Mouse (Mus musculus) monocyte, adult 2 months (primary cell): ENCODE data around the gene Slc12a9.
A peak's percentile ranks its signal among the peaks of the same experiment; 100 is the strongest.

Experiments used
- DNase-seq, 2 experiments: peaks; one replicate each; pipeline ENCODE4 v3.0.0; 2022; ENCODE audit warnings: low spot score in 2 of 2, low read depth in 1 of 2

Slc12a9 gene

DNA sequence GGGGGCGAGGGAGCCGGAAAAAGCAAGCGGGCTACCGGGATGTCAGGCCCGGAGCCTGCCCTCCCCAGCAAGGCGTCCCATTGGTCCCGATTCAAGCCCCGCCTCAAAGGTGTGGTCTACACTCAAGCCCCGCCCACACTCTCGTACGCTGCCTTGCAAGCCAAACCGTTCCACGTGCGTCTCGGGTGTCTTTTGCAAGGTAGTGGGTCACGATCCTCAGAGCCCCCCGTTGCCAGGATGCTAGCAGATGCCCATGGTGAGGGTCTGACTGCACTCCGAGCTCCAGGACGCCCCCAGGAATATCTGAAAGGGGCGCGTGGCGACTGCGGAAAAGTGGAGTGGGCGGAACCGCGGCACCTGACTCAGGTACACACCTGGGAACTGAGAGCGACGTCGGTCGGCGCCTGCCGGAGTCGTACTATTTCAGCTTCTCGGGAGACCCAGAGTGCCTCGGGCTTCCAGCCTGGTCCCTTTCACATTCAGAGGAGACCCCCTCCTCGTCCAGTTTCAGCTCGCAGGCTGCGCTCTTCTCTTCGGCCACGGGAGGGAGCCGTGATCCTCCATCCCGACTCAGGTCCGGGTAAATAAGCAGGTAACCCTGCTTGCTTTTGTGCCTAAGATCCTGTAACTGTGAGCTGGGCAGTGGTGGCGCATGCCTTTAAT lies at the start of gene Slc12a9:
Gene Slc12a9, minus strand, starts transcription at position 86 of the 663 bp plus-strand sequence.
- peak; percentile 84 to 91 for DNase-seq

- DNase-seq, result no peak
Observed at GRCm38 (mm10) chr5:137381152-137381551, 47.8 kb upstream of the Slc12a9 start.

DNA sequence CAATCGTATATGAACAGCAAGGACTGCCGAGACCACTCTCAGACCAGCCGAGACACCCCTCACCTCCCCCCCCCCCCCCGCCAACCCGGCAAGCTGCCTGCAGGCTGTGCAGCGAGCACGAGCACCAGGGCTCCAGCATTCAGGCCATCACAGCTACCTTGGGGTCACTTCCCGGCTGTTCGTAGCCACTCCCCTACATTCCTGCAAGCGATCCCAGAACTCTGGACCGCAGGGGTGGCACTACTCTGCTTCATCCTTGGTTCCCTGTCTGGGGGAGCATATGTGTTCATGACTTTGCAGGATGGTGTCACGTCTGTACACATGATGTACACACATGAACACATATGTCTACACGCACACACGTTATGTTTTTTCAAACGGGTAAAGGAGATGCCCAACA lies 44.2 kb upstream of the Slc12a9 start:
- no peak for DNase-seq

DNA sequence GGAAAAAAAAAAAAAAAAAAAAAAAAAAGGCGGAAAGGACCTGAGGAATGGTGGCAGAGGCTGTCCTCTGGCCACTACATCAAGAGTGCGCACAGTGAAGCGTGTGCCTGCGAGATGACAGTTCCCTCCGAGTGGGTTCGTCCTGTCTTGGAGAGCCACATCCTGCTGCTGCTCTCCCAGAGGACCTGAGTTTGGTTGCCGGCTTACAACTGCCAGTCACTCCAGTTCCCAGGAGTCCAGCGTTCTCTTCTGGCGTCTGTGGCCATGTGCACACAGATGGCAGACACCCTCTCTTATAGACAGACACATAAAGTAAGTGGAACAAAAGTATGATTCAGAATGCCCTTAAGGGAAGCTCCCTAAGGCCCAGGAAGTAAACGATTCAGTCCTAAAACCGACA lies 43.8 kb upstream of the Slc12a9 start:
- DNase-seq, result no peak

GRCm38 (mm10) chr5:137376722-137377121 lies 43.3 kb upstream of the Slc12a9 start:
- DNase-seq, result no peak

- DNase-seq, result no peak
Observed at GRCm38 (mm10) chr5:137376198-137376597, 42.8 kb upstream of the Slc12a9 start.

GRCm38 (mm10) chr5:137375627-137376026 lies 42.2 kb upstream of the Slc12a9 start:
- no peak for DNase-seq

- no peak for DNase-seq
Observed at GRCm38 (mm10) chr5:137374521-137375080, 41.2 kb upstream of the Slc12a9 start.

- no peak for DNase-seq
Observed at GRCm38 (mm10) chr5:137373371-137373950, 40.1 kb upstream of the Slc12a9 start.

- DNase-seq, result no peak
Observed at GRCm38 (mm10) chr5:137369665-137370064, 36.3 kb upstream of the Slc12a9 start.

- no peak for DNase-seq
Observed at GRCm38 (mm10) chr5:137358382-137358781, 25.0 kb upstream of the Slc12a9 start.

- DNase-seq, result no peak
Observed at GRCm38 (mm10) chr5:137354091-137354490, 20.7 kb upstream of the Slc12a9 start.

GRCm38 (mm10) chr5:137352011-137352975 lies 18.9 kb upstream of the Slc12a9 start:
- DNase-seq, result no peak

DNA sequence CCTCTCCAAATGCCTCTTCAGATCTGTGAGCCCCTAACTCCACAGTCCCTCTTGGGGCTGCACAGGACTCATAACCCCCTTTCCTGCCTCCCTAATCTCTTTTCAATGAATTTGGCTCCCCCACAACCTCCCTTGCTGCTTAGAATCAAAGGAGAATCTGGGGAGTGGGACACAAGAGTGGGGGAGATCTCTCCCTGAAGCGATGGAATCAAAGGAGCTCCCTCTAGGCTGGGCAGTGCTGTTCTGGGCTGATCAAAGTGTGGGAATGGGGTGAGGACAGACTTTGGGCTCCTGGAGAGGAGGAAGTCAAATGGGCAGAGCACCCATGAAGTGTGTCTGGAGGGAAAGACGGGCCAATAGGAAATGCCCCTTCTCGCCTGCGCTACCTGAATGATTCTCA lies 18.0 kb upstream of the Slc12a9 start:
- no peak for DNase-seq

GRCm38 (mm10) chr5:137351058-137351380 lies 17.6 kb upstream of the Slc12a9 start:
- DNase-seq, result no peak

DNA sequence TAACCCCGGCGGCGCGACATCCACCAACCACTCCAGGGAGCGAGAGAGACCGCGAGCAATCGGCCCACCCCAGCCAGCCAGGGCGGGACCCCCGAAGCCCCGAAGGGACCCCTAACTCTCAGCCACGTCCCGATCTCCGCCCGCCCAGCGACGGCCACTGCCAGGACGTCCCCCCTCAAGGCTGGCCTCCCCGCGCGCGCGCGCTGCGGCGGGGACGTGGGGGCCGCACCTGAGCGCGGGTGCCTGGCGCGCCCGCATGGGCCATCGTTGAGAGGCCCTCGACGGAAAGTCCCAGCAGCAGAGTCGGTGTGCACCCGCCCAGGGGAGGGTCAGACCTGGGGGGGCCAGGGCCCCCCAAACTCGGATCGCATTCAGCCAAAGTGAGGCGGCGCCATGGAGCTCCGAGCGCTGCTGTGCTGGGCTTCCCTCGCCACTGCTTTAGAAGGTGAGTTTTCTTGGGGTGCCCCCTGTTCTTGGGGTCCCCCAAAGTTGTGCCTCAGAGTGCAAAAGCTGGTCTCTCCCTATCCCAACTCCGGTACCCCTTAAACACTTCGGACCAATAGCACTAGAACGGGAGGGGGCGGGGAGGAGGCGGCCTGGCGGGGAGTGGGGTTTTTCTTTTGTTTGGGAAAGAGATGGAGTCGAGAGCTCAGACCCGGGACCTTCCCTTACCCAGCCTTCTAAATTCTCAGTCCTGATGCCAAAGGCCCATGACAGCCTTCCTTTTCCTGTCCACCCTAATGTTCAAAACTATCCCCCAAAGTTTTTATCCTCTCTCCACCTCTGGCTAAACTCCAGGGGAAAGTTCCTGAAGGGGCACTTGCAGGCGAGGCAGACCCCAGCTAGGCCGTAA lies 17.0 kb upstream of the Slc12a9 start:
- DNase-seq, result no peak

DNA sequence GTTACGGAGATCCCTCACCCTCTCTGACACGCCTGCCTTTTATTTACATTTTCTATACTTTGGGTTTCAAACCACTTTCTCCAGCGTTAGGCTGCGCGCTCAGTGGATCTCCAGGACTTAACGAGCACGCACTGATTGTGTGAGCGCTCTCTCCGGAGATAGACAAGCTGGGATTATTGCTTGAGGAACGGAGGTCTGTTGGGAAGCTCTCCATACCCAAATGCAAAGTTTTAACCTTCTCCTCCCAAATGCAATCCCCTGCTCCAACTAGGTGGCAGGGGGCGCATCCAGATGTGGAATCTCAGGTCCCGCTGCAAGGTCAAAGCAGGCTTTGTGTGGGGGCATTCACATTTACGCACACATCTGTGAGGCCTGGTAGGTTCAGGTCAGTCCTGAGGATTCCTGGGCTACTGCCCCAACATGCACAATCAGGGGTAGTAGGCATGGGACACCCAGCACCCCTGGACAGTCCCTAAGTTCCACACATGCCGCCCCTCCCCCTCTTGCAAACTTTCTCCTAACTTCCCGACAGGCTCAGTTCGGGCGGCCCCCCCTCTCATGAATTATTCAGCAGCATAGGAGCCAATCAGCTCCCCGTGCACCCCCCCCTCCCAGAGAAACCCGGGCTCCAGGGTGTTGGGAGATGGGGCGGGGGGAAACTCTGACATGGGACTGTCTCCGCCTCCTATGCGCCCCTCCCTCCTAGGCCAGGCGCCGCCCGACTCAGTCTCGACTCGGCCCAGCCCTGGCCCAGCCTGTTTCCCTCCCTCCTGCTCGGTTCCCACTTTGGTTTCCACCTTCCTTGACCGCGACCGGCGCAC lies 16.2 kb upstream of the Slc12a9 start, which contains the start of gene Ephb4:
Gene Ephb4, plus strand, starts transcription at position 726 of the 821 bp plus-strand sequence.
- DNase-seq, result no peak

GRCm38 (mm10) chr5:137348482-137349383 lies 15.3 kb upstream of the Slc12a9 start:
- DNase-seq, result no peak

- no peak for DNase-seq
Observed at GRCm38 (mm10) chr5:137347856-137348255, 14.5 kb upstream of the Slc12a9 start.
